Mouse (Mus musculus) testis, postnatal 10 days (tissue): ENCODE results near the gene Ppm1l.

ENCODE experiments used
- DNase-seq: peaks from one replicate; pipeline ENCODE4 v3.0.0; 2021; ENCODE audit warnings: low spot score

Ppm1l gene

GRCm38 (mm10) chr3:69316391-69317195 is at the start of gene Ppm1l:
TSS of gene Ppm1l (plus strand) at chr3:69316861.
- DNase-seq, result peak; percentile 91

GRCm38 (mm10) chr3:69271812-69272211 is 44.8 kb upstream of the Ppm1l start:
- no peak for DNase-seq

- no peak for DNase-seq
Measured at GRCm38 (mm10) chr3:69274018-69274663, 42.5 kb upstream of the Ppm1l start.

GRCm38 (mm10) chr3:69274664-69275312 is 41.9 kb upstream of the Ppm1l start:
- no peak for DNase-seq

- no peak for DNase-seq
Measured at GRCm38 (mm10) chr3:69278648-69279047, 38.0 kb upstream of the Ppm1l start.

GRCm38 (mm10) chr3:69282406-69282805 is 34.3 kb upstream of the Ppm1l start:
- no peak for DNase-seq

GRCm38 (mm10) chr3:69283085-69283847 is 33.4 kb upstream of the Ppm1l start:
- DNase-seq, result no peak

- DNase-seq, result no peak
Measured at GRCm38 (mm10) chr3:69289833-69290232, 26.8 kb upstream of the Ppm1l start.

- DNase-seq, result peak; percentile 66
Measured at GRCm38 (mm10) chr3:69290294-69290693, 26.4 kb upstream of the Ppm1l start.

GRCm38 (mm10) chr3:69290844-69291243 is 25.8 kb upstream of the Ppm1l start:
- DNase-seq, result no peak

GRCm38 (mm10) chr3:69292628-69293027 is 24.0 kb upstream of the Ppm1l start:
- no peak for DNase-seq

GRCm38 (mm10) chr3:69296270-69296669 is 20.4 kb upstream of the Ppm1l start:
- no peak for DNase-seq

GRCm38 (mm10) chr3:69300121-69300520 is 16.5 kb upstream of the Ppm1l start:
- no peak for DNase-seq

- DNase-seq, result no peak
Measured at GRCm38 (mm10) chr3:69315810-69316390, 761 bp upstream of the Ppm1l start.

- peak; percentile 66 for DNase-seq
Measured at GRCm38 (mm10) chr3:69317251-69318125, 827 bp downstream of the Ppm1l start.

- peak; percentile 69 for DNase-seq
Measured at GRCm38 (mm10) chr3:69318131-69318951, 1.7 kb downstream of the Ppm1l start.

- no peak for DNase-seq
Measured at GRCm38 (mm10) chr3:69319061-69319720, 2.5 kb downstream of the Ppm1l start.

GRCm38 (mm10) chr3:69323982-69324381 is 7.3 kb downstream of the Ppm1l start:
- DNase-seq, result peak; percentile 66

- DNase-seq, result no peak
Measured at GRCm38 (mm10) chr3:69329910-69330309, 13.2 kb downstream of the Ppm1l start.
